Mouse (Mus musculus) embryonic facial prominence, embryonic 14.5 days (tissue): Measurements from ENCODE around the gene Bach1. TPM values are rescaled to one million over a fixed set of nuclear protein-coding genes. Genes with fewer than 3 reads are reported as not detected.
"Not testable (repeated sequence)": the region's sequence is repeated elsewhere in the genome, so short reads cannot be mapped to it uniquely, and the experiment has no call there.

ENCODE experiments used
- ATAC-seq: fragments of 200-750 bp; cut with Nextera tagmentation; 2 replicates; pipeline ENCODE4 v1.8.0; 2017; ENCODE audit warnings: low read depth, moderate number of reproducible peaks, moderate TSS enrichment
- DNase-seq: peaks from one replicate; pipeline ENCODE4 v3.0.0-alpha.2; 2015; ENCODE audit warnings: low spot score
- H3K27ac ChIP-seq: fragments of 300-500 bp; sonication (generic); replicated peaks from 2 replicates; pipeline ENCODE4 v1.5.1; 2014; ENCODE audit warnings: low read depth, mild to moderate bottlenecking, low read length, moderate library complexity
- H3K27me3 ChIP-seq: fragments of 300-500 bp; sonication (generic); replicated peaks from 2 replicates; pipeline ENCODE4 v1.6.1; 2014; ENCODE audit warnings: low read length; ENCODE audit not compliant: control insufficient read depth, insufficient read depth
- H3K36me3 ChIP-seq: fragments of 300-500 bp; sonication (generic); 2 replicates; pipeline ENCODE4 v1.6.1; 2014; ENCODE audit warnings: low read length, mixed read lengths; ENCODE audit not compliant: control insufficient read depth, insufficient read depth
- H3K4me1 ChIP-seq: fragments of 300-500 bp; sonication (generic); 2 replicates; pipeline ENCODE4 v1.6.1; 2014; ENCODE audit warnings: antibody characterized with exemption, low read length; ENCODE audit not compliant: control insufficient read depth, insufficient read depth
- H3K4me2 ChIP-seq: fragments of 300-500 bp; sonication (generic); 2 replicates; pipeline ENCODE4 v1.6.1; 2014; ENCODE audit warnings: low read depth, mild to moderate bottlenecking, low read length, moderate library complexity, mixed read lengths
- H3K4me3 ChIP-seq: fragments of 300-500 bp; sonication (generic); 2 replicates; pipeline ENCODE4 v1.5.1; 2014; ENCODE audit warnings: low read depth, mild to moderate bottlenecking, low read length
- H3K9ac ChIP-seq: fragments of 300-500 bp; sonication (generic); 2 replicates; pipeline ENCODE4 v1.6.1; 2014; ENCODE audit warnings: low read depth, mild to moderate bottlenecking, low read length, moderate library complexity, mixed read lengths
- H3K9me3 ChIP-seq: fragments of 300-500 bp; sonication (generic); 2 replicates; pipeline ENCODE4 v1.6.1; 2016; ENCODE audit warnings: low read length; ENCODE audit not compliant: control insufficient read depth
- WGBS: fragments of 180-500 bp; shearing (Covaris S2); extraction: QIAGEN DNeasy Blood & Tissue Kit; methylation state at CpG from one replicate; pipeline ENCODE4 v1.1.7; 2014; 5-methylcytosine and 5-hydroxymethylcytosine counted together
- polyA plus RNA-seq: library from polyadenylated mRNA; unstranded; fragments of >200 nt; fragmentation: Nextera tagmentation; extraction: Ambion mirVana; gene quantifications from 2 replicates; pipeline ENCODE4 v1.2.1, GENCODE M21; 2014

Bach1 gene
- polyA plus RNA-seq, 1 experiment from 2014 or later: 11.9 TPM

- H3K36me3 ChIP-seq: no peaks in the 10 kb centered on the region
- ATAC-seq (no peak), DNase-seq (no peak)
- H3K4me1 ChIP-seq: no peaks in the 10 kb centered on the region
- 59% methylated on average over 3 of the region's 3 CpGs for WGBS
- H3K4me2 ChIP-seq: no peak overlapping the region
- H3K4me3 ChIP-seq: no peak overlapping the region
- no peaks in the 10 kb centered on the region for H3K9me3 ChIP-seq
- H3K27ac ChIP-seq: no peak overlapping the region
- no peak overlapping the region for H3K9ac ChIP-seq
- H3K27me3 ChIP-seq: no peaks in the 10 kb centered on the region
These were observed 11.4 kb upstream of the Bach1 start for GRCm38 (mm10) chr16:87687346-87687745.

- not testable (repeated sequence) for H3K27ac ChIP-seq, H3K4me3 ChIP-seq, ATAC-seq, H3K36me3 ChIP-seq, H3K4me1 ChIP-seq, H3K27me3 ChIP-seq, H3K9me3 ChIP-seq, H3K4me2 ChIP-seq, H3K9ac ChIP-seq, DNase-seq
- 96% methylated on average over 3 of the region's 3 CpGs for WGBS
These were observed 10.4 kb upstream of the Bach1 start for GRCm38 (mm10) chr16:87688328-87688727.

- H3K27me3 ChIP-seq: not testable (repeated sequence)
- WGBS: 78% methylated on average over 7 of the region's 7 CpGs
These were observed 9.9 kb upstream of the Bach1 start for GRCm38 (mm10) chr16:87688823-87689222.

GRCm38 (mm10) chr16:87689225-87689624 lies 9.5 kb upstream of the Bach1 start:
- no peaks in the 10 kb centered on the region for H3K36me3 ChIP-seq
- H3K4me3 ChIP-seq: no peak overlapping the region
- ATAC-seq (no peak; the same call in 1 of the 2 replicates), DNase-seq (peak; percentile 74)
- no peaks in the 10 kb centered on the region for H3K4me1 ChIP-seq
- no peak overlapping the region for H3K4me2 ChIP-seq
- H3K9me3 ChIP-seq: no peaks in the 10 kb centered on the region
- no peaks in the 10 kb centered on the region for H3K27me3 ChIP-seq
- no peak overlapping the region for H3K27ac ChIP-seq
- no peak overlapping the region for H3K9ac ChIP-seq
- WGBS: 68% methylated on average over 8 of the region's 8 CpGs

More at GRCm38 (mm10) chr16:87688823-87689222, 9.9 kb upstream of the Bach1 start:
- DNase-seq, H3K27ac ChIP-seq, H3K36me3 ChIP-seq, H3K4me3 ChIP-seq, H3K9ac ChIP-seq, H3K9me3 ChIP-seq, ATAC-seq, H3K4me2 ChIP-seq, H3K4me1 ChIP-seq: not testable (repeated sequence)

GRCm38 (mm10) chr16:87690506-87690905 lies 8.2 kb upstream of the Bach1 start:
- no peak for ATAC-seq

GRCm38 (mm10) chr16:87691102-87691501 lies 7.6 kb upstream of the Bach1 start:
- H3K4me2 ChIP-seq: no peak overlapping the region
- no peak overlapping the region for H3K9ac ChIP-seq
- DNase-seq (no peak), ATAC-seq (no peak)
- no peaks in the 10 kb centered on the region for H3K4me1 ChIP-seq
- H3K27me3 ChIP-seq: no peaks in the 10 kb centered on the region
- H3K9me3 ChIP-seq: no peaks in the 10 kb centered on the region
- WGBS: 91% methylated on average over 4 of the region's 4 CpGs
- H3K36me3 ChIP-seq: no peaks in the 10 kb centered on the region
- H3K4me3 ChIP-seq: no peak overlapping the region
- H3K27ac ChIP-seq: no peak overlapping the region

More at GRCm38 (mm10) chr16:87690506-87690905, 8.2 kb upstream of the Bach1 start:
- DNase-seq: no peak
- Histone ChIP-seq H3K27me3 (no peaks in the 10 kb centered on the region), H3K27ac (no peak overlapping the region), H3K4me3 (no peak overlapping the region), H3K36me3 (no peaks in the 10 kb centered on the region), H3K9ac (no peak overlapping the region), H3K4me1 (no peaks in the 10 kb centered on the region), H3K4me2 (no peak overlapping the region), H3K9me3 (no peaks in the 10 kb centered on the region)
- WGBS: 88% methylated on average over 4 of the region's 4 CpGs

- Histone ChIP-seq H3K9me3 (no peaks in the 10 kb centered on the region), H3K4me1 (no peaks in the 10 kb centered on the region), H3K4me2 (no peak overlapping the region), H3K27me3 (no peaks in the 10 kb centered on the region), H3K9ac (no peak overlapping the region), H3K27ac (no peak overlapping the region), H3K4me3 (no peak overlapping the region), H3K36me3 (no peaks in the 10 kb centered on the region)
- ATAC-seq (no peak), DNase-seq (no peak)
- WGBS: 95% methylated on average over 2 of the region's 2 CpGs
These were observed 6.2 kb upstream of the Bach1 start for GRCm38 (mm10) chr16:87692591-87692990.

- Histone ChIP-seq H3K4me1 (peaks cover 4% of the 10 kb centered on the region; the same call in 1 of the 2 replicates), H3K4me2 (peak overlapping the region; percentile 51), H3K27ac (no peak overlapping the region), H3K27me3 (no peaks in the 10 kb centered on the region), H3K9me3 (no peaks in the 10 kb centered on the region), H3K9ac (0 out of 2 replicates have a peak overlapping the region, but pooled peaks have one; percentile 89), H3K4me3 (peak overlapping the region; percentile 92), H3K36me3 (no peaks in the 10 kb centered on the region)
- WGBS: 46% methylated on average over 16 of the region's 16 CpGs
- no peak for DNase-seq
- no peak for ATAC-seq
These were observed 909 bp upstream of the Bach1 start for GRCm38 (mm10) chr16:87697707-87698365.

GRCm38 (mm10) chr16:87699306-87699692 lies 554 bp downstream of the Bach1 start:
- Histone ChIP-seq H3K4me1 (peaks cover 4% of the 10 kb centered on the region; the same call in 1 of the 2 replicates), H3K27me3 (no peaks in the 10 kb centered on the region), H3K36me3 (no peaks in the 10 kb centered on the region), H3K4me2 (peak overlapping the region; percentile 51), H3K4me3 (peak overlapping the region; percentile 92), H3K9ac (peak overlapping the region; percentile 89), H3K27ac (peak overlapping the region; percentile 94), H3K9me3 (no peaks in the 10 kb centered on the region)
- peak; percentile 69 for DNase-seq
- ATAC-seq: peak; percentile 1; the same call in 1 of the 2 replicates
- under 1% methylated on average over 19 of the region's 20 CpGs for WGBS
